Mouse (Mus musculus) cerebellum, adult 2 months (tissue): ENCODE data around the gene Hist1h4i. TPM values are rescaled to one million over a fixed set of nuclear protein-coding genes. Genes with fewer than 3 reads are reported as not detected.
"Not testable (repeated sequence)": the region's sequence is repeated elsewhere in the genome, so short reads cannot be mapped to it uniquely, and the experiment has no call there.

Experiments used
- DNase-seq, 2 experiments: peaks; one replicate each; pipeline ENCODE4 v3.0.0; 2021
- H3K27ac ChIP-seq: fragments of 200-500 bp; 2 replicates; pipeline ENCODE4 v1.5.1; 2012; ENCODE audit warnings: low read length, control low read depth, inconsistent platforms; ENCODE audit not compliant: insufficient read depth
- H3K27me3 ChIP-seq: fragments of 200-500 bp; 2 replicates; pipeline ENCODE4 v1.6.1; 2012; ENCODE audit warnings: inconsistent platforms, mild to moderate bottlenecking, low read length, moderate library complexity; ENCODE audit not compliant: control insufficient read depth, insufficient read depth
- H3K4me1 ChIP-seq: fragments of 200-500 bp; 2 replicates; pipeline ENCODE4 v1.6.1; 2011; ENCODE audit warnings: low read length; ENCODE audit not compliant: control insufficient read depth, insufficient read depth
- H3K4me3 ChIP-seq: fragments of 200-500 bp; replicated peaks from 2 replicates; pipeline ENCODE3; 2011; ENCODE audit warnings: mild to moderate bottlenecking, low read depth, low read length, control low read depth; ENCODE audit not compliant: insufficient read depth
- CTCF ChIP-seq: fragments of 200-500 bp; IDR thresholded peaks from 2 replicates; pipeline ENCODE4 v1.5.1; 2011; ENCODE audit warnings: low read depth, mild to moderate bottlenecking, control low read depth, low read length, moderate library complexity, borderline replicate concordance; ENCODE audit not compliant: insufficient read depth
- POLR2A ChIP-seq: fragments of 200-500 bp; IDR thresholded peaks from 2 replicates; pipeline ENCODE4 v1.6.1; 2011; ENCODE audit warnings: low read length, control low read depth, borderline replicate concordance; ENCODE audit not compliant: insufficient read depth
- WGBS: fragments of 180-500 bp; shearing (Covaris S2); methylation state at CpG from one replicate; pipeline ENCODE4 v1.1.7; 2018; 5-methylcytosine and 5-hydroxymethylcytosine counted together
- polyA plus RNA-seq: library from polyadenylated mRNA; depleted of rRNA; stranded (reverse); fragments of >200 nt; gene quantifications from 2 replicates; pipeline ENCODE4 v1.2.3, GENCODE M21; 2012

Hist1h4i gene
- polyA plus RNA-seq, 1 experiment, result 8.8 TPM

- Histone ChIP-seq H3K27me3 (no peaks in the 10 kb centered on the region), H3K27ac (peak overlapping the region; percentile 35; the same call in 1 of the 2 replicates), H3K4me3 (peak overlapping the region; percentile 52), H3K4me1 (no peaks in the 10 kb centered on the region; the same call in 1 of the 2 replicates)
- 2% methylated on average over 24 of the region's 24 CpGs for whole genome bisulfite sequencing
- TF ChIP-seq CTCF (no peak), POLR2A (no peak)
- peak in 1 of 2 experiments; percentile 34 for DNase-seq
These were observed 559 bp downstream of the Hist1h4i start for GRCm38 (mm10) chr13:22040464-22041141.

DNA sequence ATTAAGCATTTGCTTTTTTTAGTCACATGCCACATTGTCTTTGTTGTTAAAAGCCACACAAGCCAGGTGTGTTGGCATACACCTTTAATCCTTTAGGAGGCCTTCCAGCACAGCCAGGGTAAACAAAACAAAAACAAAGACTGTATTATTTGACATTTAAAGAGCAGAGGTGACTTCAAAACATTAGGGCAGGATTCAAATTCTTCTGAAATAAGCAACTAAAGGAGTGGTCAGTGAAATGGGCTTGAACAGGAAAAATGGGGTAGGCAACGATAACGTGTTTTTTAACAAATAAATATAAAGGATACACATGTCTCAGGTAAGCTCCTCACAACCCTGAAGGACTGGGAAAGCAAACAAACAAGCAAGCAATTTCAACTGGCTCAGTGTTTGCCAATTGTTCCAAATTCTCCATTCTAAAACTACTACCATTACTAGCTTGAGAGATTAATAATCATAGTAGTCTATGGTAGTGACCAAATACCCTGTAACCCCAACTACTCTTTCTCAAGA lies 1.2 kb downstream of the Hist1h4i start:
- Histone ChIP-seq H3K4me3 (no peak overlapping the region), H3K4me1 (no peaks in the 10 kb centered on the region; the same call in 1 of the 2 replicates), H3K27me3 (no peaks in the 10 kb centered on the region), H3K27ac (no peak overlapping the region)
- WGBS, result 11% methylated on average over 2 of the region's 2 CpGs
- DNase-seq, result no peak
- TF ChIP-seq CTCF (no peak), POLR2A (no peak)

DNA sequence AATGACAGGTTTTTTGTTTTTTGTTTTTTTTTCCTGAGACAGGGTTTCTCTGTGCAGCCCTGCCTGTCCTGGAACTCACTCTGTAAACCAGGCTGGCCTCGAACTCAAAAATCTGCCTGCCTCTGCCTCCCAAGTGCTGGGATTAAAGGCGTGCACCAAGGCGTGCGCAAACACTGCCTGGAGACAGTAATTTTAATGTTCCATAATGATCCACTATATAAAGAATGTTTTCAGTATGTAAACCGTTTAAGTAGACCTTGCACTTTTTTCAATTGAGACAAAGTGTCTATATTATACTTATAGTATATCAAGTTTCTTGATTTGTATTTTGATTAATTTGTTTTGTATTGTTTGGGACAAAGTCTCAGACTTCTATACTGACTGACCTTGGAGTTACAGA lies 1.8 kb downstream of the Hist1h4i start:
- H3K4me3 ChIP-seq, result no peak overlapping the region
- H3K27me3 ChIP-seq, result no peaks in the 10 kb centered on the region
- WGBS, result 76% methylated on average over 5 of the region's 5 CpGs
- TF ChIP-seq POLR2A, result no peak
- TF ChIP-seq CTCF, result no peak
- H3K4me1 ChIP-seq, result no peaks in the 10 kb centered on the region; the same call in 1 of the 2 replicates
- H3K27ac ChIP-seq, result no peak overlapping the region
- no peak for DNase-seq

GRCm38 (mm10) chr13:22037415-22037814 lies 3.7 kb downstream of the Hist1h4i start:
- Histone ChIP-seq H3K4me1 (no peaks in the 10 kb centered on the region; the same call in 1 of the 2 replicates), H3K27ac (no peak overlapping the region), H3K27me3 (no peaks in the 10 kb centered on the region), H3K4me3 (no peak overlapping the region)
- no peak for DNase-seq
- TF ChIP-seq POLR2A (no peak), CTCF (no peak)
- WGBS, result 89% methylated on average over 2 of the region's 2 CpGs

- Histone ChIP-seq H3K4me3 (no peak overlapping the region), H3K4me1 (no peaks in the 10 kb centered on the region; the same call in 1 of the 2 replicates), H3K27me3 (no peaks in the 10 kb centered on the region), H3K27ac (no peak overlapping the region)
- TF ChIP-seq POLR2A (no peak), CTCF (no peak)
- 54% methylated on average over 3 of the region's 3 CpGs for WGBS
- DNase-seq, result no peak
These were observed 4.2 kb downstream of the Hist1h4i start for GRCm38 (mm10) chr13:22036986-22037385.

GRCm38 (mm10) chr13:22036149-22036956 lies 4.8 kb downstream of the Hist1h4i start:
- no peak for DNase-seq
- no peak for TF ChIP-seq POLR2A
- TF ChIP-seq CTCF, result no peak
- 3% methylated on average over 21 of the region's 23 CpGs for WGBS

GRCm38 (mm10) chr13:22035267-22036148 lies 5.7 kb downstream of the Hist1h4i start, which contains the start of the genes Hist1h2ah and Hist1h2bk:
Hist1h2ah (minus strand) TSS chr13:22035568.
Hist1h2bk (plus strand) TSS chr13:22035870.
- peak; percentile 80 to 90 for DNase-seq
- H3K4me3 ChIP-seq, result peak within 1 kb of the TSS; percentile 59
- not testable (repeated sequence) for H3K4me1 ChIP-seq, H3K27ac ChIP-seq, H3K27me3 ChIP-seq
- WGBS, result under 1% methylated on average over 30 of the region's 69 CpGs

More at GRCm38 (mm10) chr13:22036149-22036956, 4.8 kb downstream of the Hist1h4i start:
- Histone ChIP-seq H3K4me1 (no peaks in the 10 kb centered on the region), H3K27ac (no peak overlapping the region), H3K27me3 (no peaks in the 10 kb centered on the region), H3K4me3 (peak overlapping the region; percentile 37)
